Mouse (Mus musculus): ENCODE measurements around the gene Nosip. TPM values are rescaled to one million over a fixed set of nuclear protein-coding genes. Genes with fewer than 3 reads are reported as not detected.

The Nosip gene
- total and polyA plus RNA-seq, 3 experiments: 27.0 to 43.6 (median 29.3) TPM

DNA sequence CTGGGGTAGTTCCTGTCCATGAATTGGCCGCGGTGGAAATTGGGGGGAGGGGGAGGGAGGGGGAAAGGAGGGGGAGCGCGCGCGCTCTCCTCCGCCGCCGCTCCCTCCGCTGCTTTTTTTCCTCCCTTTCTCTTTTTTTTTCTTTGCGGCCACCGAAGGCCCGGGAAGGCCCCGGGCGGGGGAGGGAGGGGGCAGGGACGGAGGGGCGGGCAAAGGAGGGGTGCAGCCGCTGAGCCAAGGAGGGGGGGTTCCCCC is 9.4 kb upstream of the Nosip start, which contains the start of gene Prr12:
Prr12 (minus strand) TSS at position 20 of the 255 bp plus-strand sequence.
- 0% methylated on average over 8 of the region's 18 CpGs for WGBS
- TF ChIP-seq EP300 (IDR thresholded peaks at IDR 0.05; ENCODE audit: insufficient read depth, low read depth, low read length) (no peak), POLR2A (IDR thresholded peaks at IDR 0.05; ENCODE audit: insufficient read depth, low read depth, low read length) (no peak), CTCF (IDR thresholded peaks at IDR 0.05) (no peak)
- peak within 1 kb of the TSS; percentile 96 for H3K9ac ChIP-seq (ENCODE audit: low read depth, low read length)
- H3K4me1 ChIP-seq (ENCODE audit: control insufficient read depth, insufficient read depth, low read length): peaks cover 5% of the 10 kb centered on the region
- peak within 1 kb of the TSS; percentile 89 for H3K4me3 ChIP-seq
- H3K27me3 ChIP-seq (ENCODE audit: control insufficient read depth, insufficient read depth, low read length): no peaks in the 10 kb centered on the region
- no peaks in the 10 kb centered on the region for H3K36me3 ChIP-seq (ENCODE audit: control insufficient read depth, insufficient read depth, low read length)
- peak within 1 kb of the TSS; percentile 95 for H3K27ac ChIP-seq
- DNase-seq: no peak
- H3K79me2 ChIP-seq (replicated peaks; ENCODE audit: control insufficient read depth, insufficient read depth, low read length): peaks cover 4% of the 10 kb centered on the region
- intact Hi-C loops (cut with DNase I): loop anchor here (1.0 to 5.0 kb wide), 2 partner anchors 35 to 65 kb away; partner anchors contain the start of genes Prmt1 and Rras

DNA sequence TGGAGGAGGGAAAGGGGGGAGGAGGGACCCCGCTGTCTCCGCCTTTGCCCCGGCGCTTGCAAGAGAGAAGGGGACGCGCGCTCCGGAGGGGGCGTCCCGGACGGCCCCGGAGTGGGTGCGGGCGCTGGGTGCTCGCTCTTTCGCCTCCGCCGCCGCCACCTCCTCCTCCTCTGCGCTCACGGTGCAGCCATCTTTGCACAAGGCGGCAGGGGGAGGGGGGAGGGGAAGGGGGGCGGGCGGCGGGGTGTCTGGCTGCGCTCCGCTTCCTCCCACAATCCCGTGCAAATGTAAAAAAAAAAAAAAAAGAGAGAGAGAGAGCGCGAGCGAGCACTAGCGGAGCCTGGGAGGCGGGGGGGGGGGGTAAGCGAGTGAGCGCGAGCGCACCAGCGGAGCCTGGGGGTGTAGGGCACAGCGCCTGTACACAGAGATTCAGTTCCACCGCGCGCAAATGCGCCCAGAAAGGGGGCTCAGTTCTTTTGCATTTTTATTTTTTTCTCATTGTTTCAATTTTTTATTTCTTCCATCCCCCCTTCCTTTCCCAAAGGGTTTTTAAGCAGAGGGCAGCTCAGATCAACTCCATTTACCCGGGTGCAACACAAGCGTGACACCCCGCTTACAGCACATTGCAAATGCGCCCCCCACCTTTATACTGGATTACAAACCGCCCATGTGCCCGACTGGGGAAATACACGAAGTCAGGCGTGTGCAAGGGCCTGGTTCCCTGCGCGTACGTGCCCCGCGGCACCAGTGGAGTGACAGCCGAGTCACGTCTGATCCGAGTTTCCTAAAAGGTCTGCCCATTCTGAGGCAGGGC is 8.9 kb upstream of the Nosip start:
- H3K27me3 ChIP-seq (ENCODE audit: control insufficient read depth, insufficient read depth, low read length): no peaks in the 10 kb centered on the region
- TF ChIP-seq POLR2A (IDR thresholded peaks at IDR 0.05; ENCODE audit: insufficient read depth, low read depth, low read length) (peak; percentile 18; the same call in 1 of the 2 replicates), EP300 (IDR thresholded peaks at IDR 0.05; ENCODE audit: insufficient read depth, low read depth, low read length) (no peak), CTCF (IDR thresholded peaks at IDR 0.05) (no peak)
- WGBS: under 1% methylated on average over 46 of the region's 59 CpGs
- peak overlapping the region; percentile 95 for H3K27ac ChIP-seq
- peak overlapping the region; percentile 96 for H3K9ac ChIP-seq (ENCODE audit: low read depth, low read length)
- peak overlapping the region; percentile 89 for H3K4me3 ChIP-seq
- DNase-seq: peak; percentile 86 to 89
- H3K4me1 ChIP-seq (ENCODE audit: control insufficient read depth, insufficient read depth, low read length): peaks cover 5% of the 10 kb centered on the region
- intact Hi-C loops (cut with DNase I): loop anchor here (1.0 to 5.0 kb wide), 2 partner anchors 36 to 66 kb away; partner anchors contain the start of genes Prmt1 and Rras
- peaks cover 1% of the 10 kb centered on the region for H3K79me2 ChIP-seq (replicated peaks; ENCODE audit: control insufficient read depth, insufficient read depth, low read length)
- no peaks in the 10 kb centered on the region for H3K36me3 ChIP-seq (ENCODE audit: control insufficient read depth, insufficient read depth, low read length)

DNA sequence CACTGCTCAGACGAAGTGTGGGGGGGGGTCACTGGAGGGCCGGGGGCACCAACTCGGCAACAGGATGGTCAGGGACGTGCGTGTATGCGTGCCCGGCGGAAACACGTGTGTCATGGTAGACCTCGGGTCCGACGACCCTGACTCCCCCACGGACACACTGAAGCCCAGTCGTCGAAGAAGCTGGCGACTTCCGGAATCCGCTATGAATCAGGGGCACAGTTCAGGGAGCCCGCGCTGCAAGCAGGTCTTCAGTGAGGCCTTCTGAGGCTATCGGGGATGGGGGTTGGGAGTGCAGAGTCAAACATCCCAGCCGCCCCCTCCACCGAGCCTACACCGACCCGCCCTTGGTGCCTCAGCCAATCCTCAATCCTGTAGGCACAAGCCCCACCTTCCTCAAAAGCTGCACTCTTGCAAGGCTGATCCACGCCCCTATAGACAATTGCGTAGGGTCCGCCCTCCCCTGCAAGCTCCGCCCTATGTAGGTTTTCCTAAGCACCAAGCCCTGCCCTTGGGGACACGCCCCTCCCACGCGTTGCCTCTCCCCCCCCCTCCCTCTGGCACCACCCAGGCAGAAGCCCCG is 8.2 kb upstream of the Nosip start:
- DNase-seq: peak; percentile 91 to 96
- Histone ChIP-seq H3K4me3 (peak overlapping the region; percentile 89), H3K4me1 (ENCODE audit: control insufficient read depth, insufficient read depth, low read length) (peaks cover 5% of the 10 kb centered on the region), H3K27ac (peak overlapping the region; percentile 95), H3K9ac (ENCODE audit: low read depth, low read length) (peak overlapping the region; percentile 65), H3K27me3 (ENCODE audit: control insufficient read depth, insufficient read depth, low read length) (no peaks in the 10 kb centered on the region), H3K79me2 (replicated peaks; ENCODE audit: control insufficient read depth, insufficient read depth, low read length) (no peaks in the 10 kb centered on the region), H3K36me3 (ENCODE audit: control insufficient read depth, insufficient read depth, low read length) (no peaks in the 10 kb centered on the region)
- 1% methylated on average over 33 of the region's 33 CpGs for WGBS
- no peak for TF ChIP-seq CTCF (IDR thresholded peaks at IDR 0.05)
- 0 out of 2 replicates have a peak, but pooled peaks have one; percentile 51 for TF ChIP-seq EP300 (IDR thresholded peaks at IDR 0.05; ENCODE audit: insufficient read depth, low read depth, low read length)
- peak; percentile 90 for TF ChIP-seq POLR2A (IDR thresholded peaks at IDR 0.05; ENCODE audit: insufficient read depth, low read depth, low read length)
- intact Hi-C loops (cut with DNase I): loop anchor here (1.0 to 5.0 kb wide), 2 partner anchors 37 to 67 kb away; partner anchors contain the start of genes Prmt1 and Rras

DNA sequence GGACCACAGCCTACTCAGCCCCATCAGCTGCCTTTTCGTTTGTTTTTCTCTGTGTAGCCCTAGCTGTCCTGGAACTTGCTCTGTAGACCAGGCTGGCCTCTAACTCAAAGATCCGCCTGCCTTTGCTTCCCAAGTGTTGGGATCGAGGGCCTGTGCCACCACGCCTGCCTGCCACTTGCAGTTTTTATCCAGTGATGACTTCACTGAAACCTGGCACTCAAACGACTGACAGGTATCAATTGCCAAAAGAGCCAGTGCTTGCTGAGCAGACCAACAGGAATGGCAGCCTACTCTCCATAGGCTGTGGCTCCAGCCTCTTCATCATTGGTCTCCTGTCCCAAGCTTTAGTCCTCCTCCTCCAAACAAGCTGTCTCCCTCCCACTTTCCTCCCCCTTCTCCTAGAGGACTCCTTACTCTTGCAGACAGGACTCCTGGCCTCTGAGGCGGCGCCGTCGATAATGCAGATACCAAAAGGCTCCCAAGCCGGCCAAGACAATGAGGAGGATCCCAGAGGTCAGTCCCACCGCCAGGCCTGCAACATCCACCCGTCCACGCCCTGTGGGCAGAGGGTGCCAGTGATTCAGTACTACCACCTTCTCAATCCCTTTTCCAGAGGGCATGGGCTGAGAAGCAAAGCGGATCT is 5.8 kb upstream of the Nosip start:
- whole genome bisulfite sequencing: 59% methylated on average over 14 of the region's 14 CpGs
- Histone ChIP-seq H3K27me3 (ENCODE audit: control insufficient read depth, insufficient read depth, low read length) (no peaks in the 10 kb centered on the region), H3K4me3 (no peak overlapping the region), H3K9ac (ENCODE audit: low read depth, low read length) (no peak overlapping the region), H3K79me2 (replicated peaks; ENCODE audit: control insufficient read depth, insufficient read depth, low read length) (no peaks in the 10 kb centered on the region), H3K4me1 (ENCODE audit: control insufficient read depth, insufficient read depth, low read length) (peaks cover 5% of the 10 kb centered on the region), H3K27ac (no peak overlapping the region), H3K36me3 (ENCODE audit: control insufficient read depth, insufficient read depth, low read length) (no peaks in the 10 kb centered on the region)
- TF ChIP-seq CTCF (IDR thresholded peaks at IDR 0.05) (no peak), EP300 (IDR thresholded peaks at IDR 0.05; ENCODE audit: insufficient read depth, low read depth, low read length) (no peak), POLR2A (IDR thresholded peaks at IDR 0.05; ENCODE audit: insufficient read depth, low read depth, low read length) (no peak)
- no peak for DNase-seq
- intact Hi-C loops (cut with DNase I): no loop called here

DNA sequence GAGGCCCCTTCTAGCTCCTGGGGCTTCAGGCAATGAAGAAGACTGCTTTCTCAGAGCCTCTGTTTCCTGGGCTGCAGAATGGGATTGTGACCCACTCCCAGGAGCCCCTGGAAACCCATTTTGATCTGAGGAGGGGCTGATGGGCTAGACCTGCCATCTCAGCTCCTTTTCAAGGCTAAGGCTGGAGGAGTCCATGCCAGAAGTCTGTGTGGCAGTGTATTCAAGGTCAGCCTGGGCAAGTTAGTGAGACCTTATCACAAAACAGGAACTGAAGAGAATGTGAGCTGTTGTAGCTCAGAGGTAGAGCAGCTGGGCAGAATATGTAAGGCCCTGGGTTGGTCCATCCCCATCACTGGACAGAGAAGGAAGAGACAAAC is 5.3 kb upstream of the Nosip start:
- H3K4me3 ChIP-seq: no peak overlapping the region
- H3K4me1 ChIP-seq (ENCODE audit: control insufficient read depth, insufficient read depth, low read length): peaks cover 4% of the 10 kb centered on the region; the same call in 1 of the 2 replicates
- TF ChIP-seq EP300 (IDR thresholded peaks at IDR 0.05; ENCODE audit: insufficient read depth, low read depth, low read length): no peak
- no peak for TF ChIP-seq CTCF (IDR thresholded peaks at IDR 0.05)
- TF ChIP-seq POLR2A (IDR thresholded peaks at IDR 0.05; ENCODE audit: insufficient read depth, low read depth, low read length): no peak
- no peaks in the 10 kb centered on the region for H3K27me3 ChIP-seq (ENCODE audit: control insufficient read depth, insufficient read depth, low read length)
- H3K27ac ChIP-seq: no peak overlapping the region
- H3K79me2 ChIP-seq (replicated peaks; ENCODE audit: control insufficient read depth, insufficient read depth, low read length): no peaks in the 10 kb centered on the region
- H3K9ac ChIP-seq (ENCODE audit: low read depth, low read length): no peak overlapping the region
- no peaks in the 10 kb centered on the region for H3K36me3 ChIP-seq (ENCODE audit: control insufficient read depth, insufficient read depth, low read length)
- no peak for DNase-seq
- intact Hi-C loops (cut with DNase I): no loop called here

Data from heart, adult 2 months (tissue).